Mouse (Mus musculus): ENCODE measurements around the gene Cdhr1.

Cdhr1 gene

DNA sequence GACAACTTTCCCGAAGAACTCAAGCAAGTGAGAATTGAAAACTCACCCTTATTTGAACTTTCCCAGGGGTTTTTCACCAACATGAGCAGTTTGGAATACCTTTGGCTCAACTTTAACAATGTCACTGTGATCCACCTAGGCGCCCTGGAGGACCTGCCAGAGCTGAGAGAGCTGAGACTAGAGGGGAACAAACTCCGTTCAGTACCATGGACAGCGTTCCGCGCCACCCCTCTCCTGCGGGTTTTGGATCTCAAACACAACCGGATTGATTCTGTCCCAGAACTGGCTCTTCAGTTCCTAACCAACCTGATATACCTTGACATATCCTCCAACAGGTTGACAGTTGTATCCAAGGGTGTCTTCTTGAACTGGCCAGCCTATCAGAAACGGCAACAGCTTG is 29.6 kb downstream of the Cdhr1 start:
- DNase-seq (ENCODE audit: low spot score in 2 of 2) = no peak

- no peak for DNase-seq (ENCODE audit: low spot score in 2 of 2)
Measured at GRCm38 (mm10) chr14:37067629-37068028, 30.5 kb downstream of the Cdhr1 start, which contains the start of gene Lrit2. Gene Lrit2, plus strand, starts transcription at chr14:37067929.

- no peak for DNase-seq (ENCODE audit: low spot score in 2 of 2)
Measured at GRCm38 (mm10) chr14:37066636-37067035, 31.5 kb downstream of the Cdhr1 start.

- DNase-seq (ENCODE audit: low spot score in 2 of 2) = no peak
Measured at GRCm38 (mm10) chr14:37064849-37065248, 33.3 kb downstream of the Cdhr1 start.

GRCm38 (mm10) chr14:37048914-37049410 is 49.2 kb downstream of the Cdhr1 start, which contains the start of gene Rgr:
Gene Rgr, minus strand, starts transcription at chr14:37048964.
- DNase-seq (ENCODE audit: low spot score in 2 of 2) = no peak

GRCm38 (mm10) chr14:37034432-37034831 is 63.7 kb downstream of the Cdhr1 start:
- DNase-seq (ENCODE audit: low spot score in 2 of 2) = no peak

DNA sequence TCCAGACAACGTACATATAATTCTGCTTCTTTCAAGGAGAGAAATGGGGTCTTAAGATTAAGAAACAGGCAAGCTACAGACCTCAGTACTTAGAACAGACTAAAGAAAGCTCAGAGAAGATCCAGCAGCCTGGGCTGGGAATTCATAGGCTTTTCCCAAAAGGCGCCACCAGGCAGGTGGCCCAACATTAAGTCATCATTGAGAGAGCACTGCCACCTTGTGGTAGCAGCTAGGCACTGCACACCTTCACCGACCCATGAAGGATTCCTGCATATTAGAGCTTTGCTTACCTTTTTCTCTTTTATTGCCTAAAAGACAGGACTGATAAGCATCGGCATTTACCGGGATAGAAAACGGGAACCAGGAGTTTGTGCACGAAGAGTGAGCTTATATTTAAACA is 64.9 kb downstream of the Cdhr1 start:
- DNase-seq (ENCODE audit: low spot score in 2 of 2) = peak; percentile 16 to 33

- no peak for DNase-seq (ENCODE audit: low spot score in 2 of 2)
Measured at GRCm38 (mm10) chr14:37032481-37033104, 65.6 kb downstream of the Cdhr1 start.

GRCm38 (mm10) chr14:37028555-37028954 is 69.6 kb downstream of the Cdhr1 start:
- no peak for DNase-seq (ENCODE audit: low spot score in 2 of 2)

DNA sequence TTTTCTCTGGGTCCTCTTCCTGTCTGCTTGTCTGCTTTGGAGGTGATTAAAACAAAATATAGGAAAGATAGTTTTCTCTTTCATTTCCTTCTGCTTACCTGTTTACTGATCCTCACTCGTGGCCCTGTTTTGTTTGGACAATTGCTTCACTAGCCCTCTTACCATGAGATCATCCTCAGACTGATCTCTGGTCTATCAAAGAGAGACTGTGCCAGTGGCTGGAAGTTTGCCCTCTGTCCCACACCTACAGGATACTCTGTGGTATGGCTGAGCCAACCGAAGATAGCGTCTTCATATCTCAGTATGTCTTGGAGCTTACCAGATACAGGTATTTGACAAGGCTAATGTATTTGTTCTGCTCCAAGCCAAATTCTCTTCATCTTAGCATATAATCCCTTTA is 70.2 kb downstream of the Cdhr1 start:
- DNase-seq (ENCODE audit: low spot score in 2 of 2) = no peak
